Mouse (Mus musculus): ENCODE data around the gene Stox2.

DNA sequence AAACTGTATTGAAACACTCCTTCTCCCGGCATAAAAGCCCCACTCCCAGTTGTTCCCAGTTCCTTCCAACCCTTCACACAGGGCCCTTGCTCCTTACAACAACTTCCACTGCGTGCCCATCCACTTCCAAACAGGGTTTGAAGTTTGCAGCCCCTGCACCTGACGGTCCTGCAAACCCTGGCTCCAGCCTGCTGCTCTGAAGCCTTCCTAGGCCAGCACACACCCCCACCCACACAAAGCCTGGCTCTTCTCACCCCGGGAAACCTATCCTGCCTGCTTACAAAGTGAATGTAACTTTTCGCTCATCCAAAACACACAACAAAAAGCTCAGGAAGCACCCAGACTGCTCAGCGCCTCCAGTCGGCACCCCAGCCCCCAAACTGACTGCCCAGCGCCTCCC lies 37.1 kb downstream of the Stox2 start:
- TF ChIP-seq POLR2A (IDR thresholded peaks at IDR 0.05; ENCODE audit: low read depth, low read length), result no peak
- no peak for TF ChIP-seq CTCF (conservative IDR thresholded peaks at IDR 0.05; ENCODE audit: insufficient read depth, insufficient read length, low read depth, low read length)
